Mouse (Mus musculus): ENCODE measurements around the gene Frs2.
"Not testable (repeated sequence)": the region's sequence is repeated elsewhere in the genome, so short reads cannot be mapped to it uniquely, and the experiment has no call there.

Gene Frs2

GRCm38 (mm10) chr10:117042295-117042694 is 106.0 kb downstream of the Frs2 start:
- DNase-seq: no peak

- peak; percentile 39 for DNase-seq
Observed at GRCm38 (mm10) chr10:117040355-117040754, 108.0 kb downstream of the Frs2 start.

GRCm38 (mm10) chr10:117033785-117034184 is 114.5 kb downstream of the Frs2 start:
- DNase-seq: peak; percentile 90

GRCm38 (mm10) chr10:117031160-117031559 is 117.2 kb downstream of the Frs2 start:
- DNase-seq: no peak

GRCm38 (mm10) chr10:117026176-117026575 is 122.2 kb downstream of the Frs2 start:
- DNase-seq: no peak

- DNase-seq: not testable (repeated sequence)
Observed at GRCm38 (mm10) chr10:117025776-117026175, 122.6 kb downstream of the Frs2 start.

GRCm38 (mm10) chr10:117023693-117024092 is 124.6 kb downstream of the Frs2 start:
- no peak for DNase-seq

- no peak for DNase-seq
Observed at GRCm38 (mm10) chr10:117021020-117021754, 127.1 kb downstream of the Frs2 start.

Measured in thymus, postnatal 4 days (tissue).